Mouse (Mus musculus) neural tube, embryonic 10.5 days (tissue): ENCODE measurements around the gene Znhit2.
"Not testable (repeated sequence)": the region's sequence is repeated elsewhere in the genome, so short reads cannot be mapped to it uniquely, and the experiment has no call there.

ENCODE experiments used
- DNase-seq: peaks from one replicate; pipeline ENCODE4 v3.0.0-alpha.2; 2017; ENCODE audit warnings: low spot score; ENCODE audit errors: extremely low spot score

The Znhit2 gene

DNA sequence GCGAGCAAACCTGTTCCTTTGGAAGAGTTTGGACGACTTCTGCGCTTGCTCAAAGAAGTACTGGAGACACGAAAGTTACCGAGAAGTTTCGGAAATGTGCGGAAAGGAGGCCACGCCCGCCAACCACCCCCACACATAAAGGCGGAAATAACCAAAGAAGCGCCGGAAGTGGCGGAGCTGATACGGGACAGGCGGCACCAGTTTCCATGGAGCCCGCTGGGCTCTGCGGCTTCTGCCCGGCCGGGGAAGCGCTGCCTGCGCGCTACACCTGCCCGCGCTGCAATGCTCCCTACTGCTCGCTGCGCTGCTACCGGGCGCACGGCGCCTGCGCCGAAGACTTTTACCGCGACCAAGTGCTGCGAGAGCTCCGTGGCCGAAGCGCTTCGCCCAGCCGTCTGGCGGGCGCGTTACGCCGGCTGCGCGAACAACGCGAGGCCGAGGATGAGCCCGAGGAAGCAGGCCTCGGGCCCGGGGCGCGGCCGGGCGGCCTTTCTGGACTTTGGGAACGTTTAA lies at the start of gene Znhit2:
Gene Znhit2 (plus strand): TSS at position 172 of the 513 bp plus-strand sequence.
- DNase-seq = peak; percentile 91

DNA sequence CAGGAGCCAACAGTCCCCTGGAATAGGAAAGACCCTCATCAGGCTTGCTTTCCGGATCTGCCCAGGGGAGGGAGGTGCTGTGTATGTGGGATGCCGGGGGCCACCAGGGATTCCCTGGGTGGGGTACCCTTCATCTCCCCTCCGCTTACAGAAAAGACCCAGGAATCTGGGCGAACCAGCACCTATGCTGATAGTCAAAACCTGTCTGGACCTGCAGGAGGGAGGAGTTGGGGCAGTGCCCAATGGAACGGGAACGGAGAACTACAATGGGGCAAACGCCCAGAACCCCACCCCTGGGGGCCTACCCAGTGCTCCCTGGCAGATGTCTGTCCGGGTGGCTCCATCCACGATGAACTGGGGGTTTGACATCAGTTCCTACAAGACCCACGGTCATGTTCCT lies 47.3 kb upstream of the Znhit2 start:
- DNase-seq = no peak

DNA sequence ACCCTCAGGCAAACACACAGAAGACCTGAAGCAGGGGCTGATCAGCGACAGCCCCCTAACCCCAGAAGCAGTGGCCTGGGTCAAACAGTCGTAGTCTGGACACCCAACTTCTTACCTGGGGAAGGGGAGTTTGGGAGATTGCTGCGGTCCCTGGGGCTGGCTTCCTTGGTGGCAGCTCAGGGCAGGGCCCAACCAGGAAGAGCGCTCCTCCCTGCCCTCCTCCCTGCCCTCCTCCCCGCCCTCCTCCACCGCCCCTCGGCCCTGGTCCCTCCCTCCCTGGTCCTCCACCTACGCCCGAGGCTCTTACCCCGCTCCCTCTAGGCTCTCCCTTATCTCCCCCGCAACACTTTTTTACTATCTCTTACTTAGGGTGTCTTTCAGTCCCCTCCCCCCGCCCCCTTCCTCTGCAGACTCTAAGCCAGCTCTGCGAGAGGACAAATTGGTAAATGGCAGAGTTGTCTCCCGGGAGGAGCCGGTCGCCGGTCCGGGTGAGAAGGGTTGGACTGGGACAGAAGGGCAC lies 45.9 kb upstream of the Znhit2 start:
- DNase-seq = peak; percentile 57

DNA sequence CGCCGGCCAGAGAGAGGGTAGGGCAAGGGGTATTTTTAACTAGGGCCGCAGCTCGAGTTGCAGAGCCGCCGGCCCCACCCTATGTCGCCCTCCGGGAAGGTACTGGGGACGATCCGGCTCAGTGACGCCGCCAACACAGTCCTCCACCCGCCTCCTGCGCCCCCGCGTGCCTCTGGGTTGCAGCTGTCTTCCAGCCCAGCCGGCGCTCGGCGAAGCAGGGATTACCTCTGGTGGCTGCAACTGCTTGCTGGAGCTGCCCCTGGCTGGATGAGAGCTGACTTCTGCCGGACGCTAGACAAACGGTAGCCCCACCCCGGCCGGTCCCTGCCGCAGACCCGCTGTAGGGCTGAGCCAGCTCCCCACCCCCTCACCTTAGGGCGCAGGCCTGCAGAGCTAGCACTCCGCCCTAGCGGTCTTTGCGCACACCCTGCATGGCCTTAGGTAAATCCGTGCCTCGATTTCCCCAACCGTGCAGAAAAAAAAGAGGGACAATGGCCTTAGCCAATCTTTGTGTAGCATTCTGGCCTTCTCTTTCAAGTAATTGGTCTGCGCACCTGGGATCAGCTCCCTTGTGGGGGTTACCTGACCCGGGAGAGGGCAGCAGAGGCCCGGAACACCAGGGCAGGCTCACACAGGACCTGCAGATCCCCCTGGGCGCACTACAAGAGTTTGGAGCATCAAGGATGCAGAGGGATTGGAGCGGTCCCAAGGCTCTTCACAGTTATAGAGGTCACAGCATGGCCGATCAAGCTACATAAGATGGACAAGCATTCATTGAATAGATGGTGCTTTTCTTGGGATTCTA lies 45.3 kb upstream of the Znhit2 start, which contains the start of gene Capn1:
Gene Capn1 (minus strand): TSS at position 387 of the 805 bp plus-strand sequence.
- peak; percentile 73 for DNase-seq

DNA sequence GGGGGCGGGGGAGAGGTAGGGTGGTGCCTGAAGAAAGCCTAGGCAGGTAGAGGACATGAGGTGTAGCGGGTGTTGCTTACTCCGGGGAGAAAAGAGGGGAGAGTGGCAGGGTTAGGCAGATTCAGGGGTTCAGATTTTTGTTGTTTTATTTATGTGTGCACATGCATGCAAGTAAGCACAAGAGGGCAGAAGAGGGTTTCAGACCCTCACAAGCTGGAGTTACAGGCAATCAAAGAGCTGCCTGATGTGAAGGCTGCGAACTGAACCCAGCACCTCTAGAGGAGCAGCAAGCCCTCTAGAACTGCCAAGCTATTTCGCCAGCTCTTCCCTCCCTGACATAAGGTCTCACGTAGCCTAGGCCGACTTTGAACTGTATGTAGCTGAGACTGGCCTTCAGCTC lies 44.5 kb upstream of the Znhit2 start:
- DNase-seq = no peak

DNA sequence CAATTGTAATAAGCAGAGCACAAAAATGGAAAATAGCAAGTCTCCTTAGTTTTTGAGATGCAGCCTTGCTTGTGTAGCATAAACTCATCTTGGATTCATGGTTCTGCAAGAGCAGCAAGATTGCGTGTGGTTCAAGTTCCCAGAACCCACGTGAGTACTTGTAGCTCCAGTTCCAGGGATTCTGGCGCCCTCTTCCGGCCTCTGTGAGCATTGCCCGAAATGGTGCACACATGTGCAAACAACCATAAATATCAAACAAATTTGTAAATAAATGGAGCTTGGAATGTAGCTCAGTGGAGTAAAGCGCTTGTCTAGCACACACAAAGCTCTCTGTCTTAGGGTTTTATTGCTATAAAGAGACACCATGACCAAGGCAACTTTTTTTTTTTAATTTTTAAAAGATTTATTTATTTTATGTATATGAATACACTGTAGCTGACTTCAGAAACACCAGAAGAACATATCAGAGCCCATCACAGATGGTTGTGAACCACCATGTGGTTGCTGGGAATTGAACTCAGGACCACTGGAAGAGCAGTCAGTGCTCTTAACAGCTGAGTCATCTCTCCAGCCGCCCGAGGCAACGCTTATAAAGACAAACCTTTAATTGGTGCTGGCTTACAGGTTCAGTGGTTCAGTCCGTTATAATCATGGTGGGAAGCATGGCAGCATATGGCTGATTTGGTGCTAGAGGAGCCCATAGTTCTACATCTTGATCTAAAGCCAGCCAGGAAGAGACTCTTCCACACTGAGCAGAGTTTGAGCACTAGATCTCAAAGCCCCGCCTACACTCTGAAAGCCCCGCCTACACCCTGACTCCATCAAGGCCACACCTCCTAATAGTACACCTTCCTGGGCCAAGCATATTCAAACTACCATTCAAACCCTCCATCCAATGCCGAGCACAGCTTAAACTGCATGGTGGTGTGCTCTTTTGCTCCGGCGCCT lies 42.6 kb upstream of the Znhit2 start:
- DNase-seq = peak; percentile 90

DNA sequence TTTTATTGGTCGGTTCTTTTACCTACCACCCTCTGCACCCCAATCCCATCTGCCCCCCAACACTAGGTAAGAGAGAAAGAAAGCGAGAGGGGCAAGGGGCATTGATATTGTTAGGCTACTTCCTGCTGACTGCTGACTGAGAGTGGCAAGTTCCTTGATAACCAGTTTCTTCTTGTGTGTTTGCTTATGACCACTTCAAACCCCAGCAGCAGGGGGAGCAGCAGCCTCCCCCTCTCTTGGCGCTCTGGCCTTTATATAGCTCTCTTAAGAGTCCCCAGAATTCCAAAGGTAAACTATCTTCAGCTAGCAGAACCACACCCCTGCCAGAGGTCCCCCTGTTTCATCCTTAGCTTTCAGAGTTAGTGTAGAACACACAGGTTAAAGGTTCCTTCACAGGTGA lies 40.7 kb upstream of the Znhit2 start:
- DNase-seq = no peak

DNA sequence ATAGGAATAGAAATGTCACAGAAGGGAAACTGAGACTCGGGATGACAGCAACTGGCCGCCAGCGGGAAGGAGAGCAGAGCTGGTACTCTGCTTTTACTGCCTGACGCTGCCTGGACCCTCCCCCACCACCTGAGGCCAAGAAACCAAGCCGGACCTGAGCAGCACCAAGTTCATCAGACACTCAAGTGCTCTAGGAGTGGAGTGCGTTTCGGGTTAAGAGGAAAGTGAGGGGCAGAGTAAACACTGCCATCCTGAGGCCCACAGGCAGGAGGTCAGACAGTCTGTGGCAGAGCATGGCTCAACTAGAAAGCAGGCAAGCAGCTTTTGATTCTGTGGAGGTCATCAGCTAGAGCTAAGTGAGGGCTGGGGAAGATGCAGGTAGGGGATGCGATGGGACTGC lies 37.9 kb upstream of the Znhit2 start:
- no peak for DNase-seq

DNA sequence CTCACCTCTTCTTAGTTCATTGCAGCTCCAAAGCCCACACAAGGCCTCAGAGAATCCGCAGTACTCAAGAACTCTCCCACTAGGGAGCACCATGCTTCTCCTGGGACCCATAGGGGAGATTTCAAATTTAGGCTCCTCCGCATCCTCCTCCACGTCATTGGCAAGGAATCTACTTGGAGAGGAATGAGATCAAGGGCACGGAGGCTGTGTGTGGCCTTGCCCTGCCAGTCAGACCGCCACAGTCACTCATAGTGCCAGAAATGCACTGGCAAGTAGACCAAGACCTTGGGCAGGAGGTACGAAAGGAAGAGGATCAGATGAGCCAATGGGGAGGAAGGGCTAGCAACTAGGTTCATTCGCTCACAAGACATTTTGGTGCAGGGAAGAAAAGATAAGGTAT lies 37.1 kb upstream of the Znhit2 start:
- DNase-seq = no peak

DNA sequence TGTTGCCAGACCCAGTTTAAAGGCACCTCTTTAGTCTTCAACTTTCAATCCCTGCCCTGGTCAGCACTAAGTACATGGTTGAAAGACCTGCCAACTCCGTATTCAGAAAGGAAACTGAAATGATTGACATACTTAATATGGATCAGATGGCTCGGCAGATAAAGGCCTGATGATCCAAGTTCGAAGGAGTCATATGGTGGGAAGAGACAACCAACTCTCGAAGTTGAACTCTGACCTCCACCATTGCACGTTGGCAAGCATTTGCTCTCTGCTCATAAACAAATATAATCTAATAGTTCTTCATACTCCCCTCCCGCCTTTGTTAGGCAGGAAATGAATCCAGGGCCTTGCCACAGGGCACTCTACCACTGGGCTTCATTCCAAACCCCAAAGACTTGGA lies 32.0 kb upstream of the Znhit2 start:
- DNase-seq = no peak

DNA sequence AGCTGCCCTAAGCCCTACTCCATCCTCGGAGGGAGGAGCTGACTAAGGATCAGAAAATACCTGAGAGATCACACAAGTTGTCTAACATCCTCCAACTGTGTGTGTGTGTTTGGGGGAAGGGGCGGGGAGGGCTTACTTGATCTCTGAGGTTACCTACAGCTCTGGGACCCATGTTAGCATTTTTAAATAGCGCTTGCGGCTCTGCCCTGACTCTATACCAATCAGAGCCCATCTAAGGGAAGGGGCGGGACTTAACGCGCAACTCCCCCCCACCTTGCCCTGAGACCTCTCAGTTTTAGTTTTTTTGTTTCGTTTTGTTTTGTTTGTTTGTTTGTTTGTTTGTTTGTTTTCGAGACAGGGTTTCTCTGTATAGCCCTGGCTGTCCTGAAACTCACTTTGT lies 31.6 kb upstream of the Znhit2 start:
- no peak for DNase-seq

DNA sequence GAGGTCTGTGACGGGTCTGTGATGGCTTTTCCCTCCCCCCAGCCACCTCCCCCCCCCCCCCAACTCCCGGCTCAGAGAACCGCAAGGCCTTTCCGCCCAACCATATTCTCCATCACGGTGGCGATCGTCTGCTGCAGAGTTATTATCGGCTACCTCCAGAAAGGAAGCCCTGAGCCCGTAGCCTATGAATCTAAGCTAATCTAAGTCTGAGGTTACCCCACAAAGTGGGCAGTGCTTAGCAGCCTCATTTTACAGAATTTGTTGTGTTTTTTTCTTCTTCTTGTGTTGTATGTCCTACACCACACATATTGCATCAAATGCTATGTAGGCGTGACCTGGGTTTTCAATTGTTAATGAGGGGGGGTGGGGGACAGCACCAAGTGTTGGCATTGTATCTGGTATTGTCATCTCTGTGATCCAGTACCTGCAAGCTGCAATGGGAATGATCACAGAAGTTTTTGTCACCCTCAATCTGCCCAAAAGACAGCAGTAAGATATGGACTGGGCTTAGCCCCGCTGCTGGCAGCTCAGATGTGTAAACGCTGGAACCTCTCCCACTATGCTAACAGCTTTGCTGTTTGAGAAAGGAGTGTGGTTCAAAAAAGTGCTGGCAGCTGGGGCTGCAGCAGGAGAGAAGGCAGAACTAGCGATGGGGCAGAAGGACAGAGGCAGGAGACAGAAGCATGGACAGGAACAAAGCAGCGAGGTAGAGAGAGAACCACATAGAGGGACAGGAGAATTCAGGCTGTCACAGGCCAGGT lies 30.3 kb upstream of the Znhit2 start:
- no peak for DNase-seq

DNA sequence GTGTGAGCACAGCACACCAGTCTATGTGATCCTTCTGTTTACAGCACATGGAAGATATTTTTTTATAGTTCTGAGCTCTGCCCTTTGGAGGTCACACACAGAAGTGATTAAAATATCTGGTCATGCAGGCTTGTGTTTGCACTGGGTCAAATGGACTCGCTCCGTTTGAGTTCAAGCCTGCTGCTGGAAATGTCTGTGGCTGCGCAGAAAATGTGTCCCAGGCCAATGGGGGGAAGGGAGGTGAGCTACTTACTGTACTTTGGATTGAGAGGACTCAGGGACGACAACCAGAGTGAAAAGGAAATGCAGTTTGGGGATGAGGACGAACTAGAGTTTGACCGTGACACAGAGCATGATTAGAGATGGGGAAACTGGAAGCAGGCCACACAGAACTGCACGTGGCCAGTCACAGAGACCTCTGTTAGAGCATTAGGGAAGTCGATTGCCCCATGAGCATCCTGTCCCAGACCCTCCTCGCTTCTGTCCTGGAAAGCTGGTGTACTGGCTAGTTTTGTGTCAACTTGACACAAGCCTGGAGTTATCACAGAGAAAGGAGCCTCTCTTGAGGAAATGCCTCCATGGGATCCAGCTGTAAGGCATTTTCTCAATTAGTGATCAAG lies 24.9 kb upstream of the Znhit2 start:
- no peak for DNase-seq

DNA sequence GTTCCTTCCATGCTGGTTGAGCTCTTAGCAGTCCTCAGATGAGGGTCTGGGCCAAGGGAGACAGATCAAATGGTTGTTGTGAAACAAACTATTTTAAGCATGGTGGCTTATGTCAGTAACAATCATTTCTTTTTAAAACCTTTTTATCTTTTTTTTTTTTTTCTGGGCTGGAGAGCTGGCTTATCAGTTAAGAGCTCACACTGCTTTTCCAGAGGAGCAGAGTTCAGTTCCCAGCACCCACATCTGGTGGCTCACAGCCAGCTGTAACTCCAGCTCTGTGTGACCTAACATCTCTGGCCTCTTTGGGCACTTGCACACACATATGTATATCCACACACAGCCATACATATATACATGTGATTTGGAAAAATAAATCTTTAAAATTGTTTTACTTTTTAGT lies 23.3 kb upstream of the Znhit2 start:
- DNase-seq = no peak

DNA sequence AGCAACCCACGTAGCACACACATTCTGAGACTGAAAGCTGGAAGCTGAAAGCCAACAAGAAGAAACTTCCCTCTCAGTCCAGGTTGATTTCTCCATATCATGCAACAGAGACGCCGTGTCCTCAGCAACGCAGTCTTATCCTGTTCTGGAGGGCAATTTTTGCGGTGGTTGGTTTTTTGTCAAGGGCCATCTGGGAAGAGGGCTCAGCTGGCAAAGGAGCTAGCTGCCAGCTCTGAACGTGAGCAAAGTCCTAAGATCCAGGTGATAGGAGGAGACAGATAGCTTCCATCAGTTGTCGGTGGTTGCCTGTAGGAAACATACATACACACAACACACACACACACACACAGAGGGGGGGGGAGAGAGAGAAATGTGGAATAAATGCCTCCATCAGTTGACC lies 22.7 kb upstream of the Znhit2 start:
- no peak for DNase-seq

DNA sequence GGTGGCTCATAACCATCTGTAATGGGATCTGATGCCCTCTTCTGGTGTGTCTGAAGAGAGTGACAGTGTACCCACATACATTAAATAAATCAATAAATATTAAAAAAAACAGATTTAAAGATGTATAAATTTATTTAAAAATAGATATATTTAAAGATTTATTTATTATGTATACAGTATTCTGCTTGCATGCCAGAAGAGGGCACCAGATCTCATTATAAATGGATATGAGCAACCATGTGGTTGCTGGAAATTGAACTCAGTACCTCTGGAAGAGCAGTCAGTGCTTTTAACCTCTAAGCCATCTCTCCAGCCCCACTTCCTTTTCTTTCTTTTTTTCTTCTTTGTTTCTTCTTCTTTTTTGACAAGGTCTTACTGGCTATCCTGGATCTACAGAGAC lies 21.0 kb upstream of the Znhit2 start:
- DNase-seq = no peak

DNA sequence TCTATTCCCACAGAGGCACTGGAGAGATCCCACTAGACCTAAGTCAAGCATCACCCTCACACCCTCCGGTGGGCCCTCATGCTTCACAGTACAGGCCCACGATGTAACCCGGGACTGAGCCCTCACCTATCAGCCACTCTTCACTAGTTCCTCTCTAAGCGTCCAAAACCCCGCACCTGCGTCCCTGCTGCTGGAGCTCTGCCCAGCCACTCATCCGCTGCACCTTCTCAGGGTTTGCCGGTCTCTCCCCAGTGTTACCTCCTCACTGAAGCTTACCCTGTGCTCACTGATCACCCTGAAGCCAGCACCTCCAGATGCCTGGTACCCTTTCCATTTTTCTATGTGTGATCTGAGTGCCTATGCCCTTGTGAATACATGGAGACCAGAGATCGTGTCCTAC lies 18.7 kb upstream of the Znhit2 start:
- DNase-seq = no peak

DNA sequence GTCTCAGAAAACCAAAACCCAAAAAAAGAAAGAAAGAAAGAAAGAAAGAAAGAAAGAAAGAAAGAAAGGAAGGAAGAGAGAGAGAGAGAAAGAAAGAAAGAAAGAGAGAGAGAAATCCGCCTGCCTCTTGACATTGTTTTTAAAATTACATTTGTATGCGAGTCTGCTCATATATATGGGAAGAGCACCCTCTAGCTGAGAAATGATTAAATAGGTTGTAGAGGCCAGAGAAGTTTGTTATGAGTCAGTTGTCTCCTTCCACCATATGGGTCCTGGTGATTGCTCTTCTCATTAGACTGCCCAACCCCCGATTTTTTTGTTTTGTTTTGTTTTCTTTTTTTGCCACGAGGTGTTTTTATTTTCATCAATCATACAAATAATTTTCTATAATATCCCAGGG lies 16.9 kb upstream of the Znhit2 start:
- not testable (repeated sequence) for DNase-seq

DNA sequence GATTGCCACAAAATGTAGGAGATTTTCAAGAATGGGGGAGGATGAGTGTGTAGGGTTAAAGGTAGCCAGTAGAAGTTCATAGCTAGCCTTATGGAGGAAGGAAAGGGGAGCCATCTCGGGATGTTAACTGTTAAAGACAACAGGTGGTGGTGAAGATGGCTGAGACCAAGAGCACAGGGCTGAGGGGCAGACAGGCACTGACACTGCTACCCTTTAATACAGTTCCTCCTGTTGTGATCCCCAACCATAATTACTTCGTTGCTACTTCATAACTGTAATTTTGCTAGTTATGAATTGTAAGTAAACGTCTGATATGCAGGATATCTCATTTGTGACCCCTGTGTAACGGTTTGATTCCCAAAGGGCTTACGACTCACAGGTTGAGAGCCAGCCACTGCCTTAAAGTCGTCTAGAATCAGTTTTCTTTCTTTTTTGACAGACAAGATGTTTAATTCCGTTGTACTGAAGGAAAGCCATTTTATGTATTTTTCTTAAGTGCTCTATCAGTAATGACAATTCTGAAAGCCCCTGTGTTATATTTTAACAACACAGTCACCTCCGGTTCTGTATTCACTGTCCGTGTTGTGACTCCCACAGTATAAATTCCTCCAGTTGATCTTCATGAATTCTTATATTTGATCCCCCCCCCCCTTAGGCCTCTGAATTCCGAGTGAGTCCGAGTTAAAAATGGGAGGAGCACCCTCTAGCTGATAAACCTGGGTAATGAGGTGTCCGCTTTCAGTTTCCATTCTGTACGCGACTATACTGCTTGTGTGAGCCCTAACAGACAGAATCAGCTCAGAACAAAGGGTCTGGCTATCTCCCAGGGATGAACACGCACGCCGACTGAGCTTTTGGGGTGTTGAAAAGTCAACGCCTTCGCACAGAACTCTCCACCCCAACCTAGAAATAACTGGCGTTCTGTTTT lies 15.4 kb upstream of the Znhit2 start:
- DNase-seq = no peak
